Mouse (Mus musculus) cerebellum, adult 11-12 months (tissue): Measurements from ENCODE around the gene Sstr4.

ENCODE experiments used
- DNase-seq: peaks from one replicate; pipeline ENCODE4 v3.0.0; 2022

Gene Sstr4

GRCm38 (mm10) chr2:148395131-148396051 lies at the start of gene Sstr4:
Gene Sstr4, plus strand, starts transcription at chr2:148395344.
- no peak for DNase-seq

- DNase-seq, result no peak
Observed at GRCm38 (mm10) chr2:148345373-148345772, 49.8 kb upstream of the Sstr4 start.

GRCm38 (mm10) chr2:148346976-148347375 lies 48.2 kb upstream of the Sstr4 start:
- no peak for DNase-seq

- DNase-seq, result no peak
Observed at GRCm38 (mm10) chr2:148349509-148350307, 45.4 kb upstream of the Sstr4 start.

- no peak for DNase-seq
Observed at GRCm38 (mm10) chr2:148350460-148350859, 44.7 kb upstream of the Sstr4 start.

- DNase-seq, result no peak
Observed at GRCm38 (mm10) chr2:148352655-148353054, 42.5 kb upstream of the Sstr4 start.

GRCm38 (mm10) chr2:148357145-148357544 lies 38.0 kb upstream of the Sstr4 start:
- no peak for DNase-seq

GRCm38 (mm10) chr2:148364536-148364935 lies 30.6 kb upstream of the Sstr4 start:
- DNase-seq, result no peak

- DNase-seq, result no peak
Observed at GRCm38 (mm10) chr2:148365227-148365626, 29.9 kb upstream of the Sstr4 start.

GRCm38 (mm10) chr2:148371743-148372630 lies 23.2 kb upstream of the Sstr4 start:
- DNase-seq, result no peak

GRCm38 (mm10) chr2:148373602-148374071 lies 21.5 kb upstream of the Sstr4 start:
- DNase-seq, result no peak

GRCm38 (mm10) chr2:148375326-148376150 lies 19.6 kb upstream of the Sstr4 start:
- no peak for DNase-seq

- no peak for DNase-seq
Observed at GRCm38 (mm10) chr2:148378817-148379342, 16.3 kb upstream of the Sstr4 start.

- no peak for DNase-seq
Observed at GRCm38 (mm10) chr2:148379899-148380413, 15.2 kb upstream of the Sstr4 start.

GRCm38 (mm10) chr2:148381076-148381475 lies 14.1 kb upstream of the Sstr4 start:
- DNase-seq, result no peak

GRCm38 (mm10) chr2:148386476-148386875 lies 8.7 kb upstream of the Sstr4 start:
- DNase-seq, result no peak

GRCm38 (mm10) chr2:148386927-148387326 lies 8.2 kb upstream of the Sstr4 start:
- no peak for DNase-seq

- DNase-seq, result no peak
Observed at GRCm38 (mm10) chr2:148387652-148388581, 7.2 kb upstream of the Sstr4 start.

- DNase-seq, result no peak
Observed at GRCm38 (mm10) chr2:148393149-148393548, 2.0 kb upstream of the Sstr4 start.

- no peak for DNase-seq
Observed at GRCm38 (mm10) chr2:148393846-148394245, 1.3 kb upstream of the Sstr4 start.
